Mouse (Mus musculus) left cerebral cortex, postnatal 14 days (tissue): Measurements from ENCODE around the gene Cga. TPM values are rescaled to one million over a fixed set of nuclear protein-coding genes. Genes with fewer than 3 reads are reported as not detected.

Experiments
- DNase-seq, 2 experiments: peaks; one replicate each; pipeline ENCODE4 v3.0.0; 2021 to 2022; ENCODE audit warnings: low spot score in 2 of 2, mixed read lengths in 1 of 2
- intact Hi-C: fragments of 180-260 bp; cut with DNase I; formaldehyde crosslinking; loops from one replicate; pipeline ENCODE4 v1.15.1; 2025
- long read RNA-seq, 2 experiments: library from polyadenylated mRNA; stranded (forward); transcript quantifications; one replicate each; pipeline ENCODE4 v2.0.0; 2021
- total RNA-seq, 2 experiments: library from RNA; stranded (reverse); gene quantifications; 2 replicates each; pipeline ENCODE4 v1.2.3; 2021

The Cga gene
- not detected for total RNA-seq
- long read RNA-seq, experiment 1 = 0 reads
- long read RNA-seq, experiment 2 = 0 reads

DNA sequence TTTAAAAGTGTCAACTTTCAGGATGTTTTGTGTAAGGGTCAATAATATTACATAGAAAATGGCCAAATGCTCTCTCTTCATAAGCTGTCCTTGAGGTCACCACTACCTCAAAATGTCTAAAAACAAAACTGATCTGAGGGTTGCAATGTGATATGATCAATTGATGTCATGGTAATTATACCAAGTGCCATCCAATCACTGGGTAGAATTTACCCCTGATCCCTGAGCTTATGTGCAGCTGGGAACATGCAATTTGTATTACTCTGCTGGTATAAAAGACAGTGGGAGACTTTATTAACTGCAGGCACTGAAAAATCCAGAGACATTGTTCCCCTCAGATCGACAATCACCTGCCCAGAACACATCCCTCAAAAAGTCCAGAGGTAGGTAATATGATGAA, at the start of gene Cga:
TSS of gene Cga (plus strand) at position 301 of the 400 bp plus-strand sequence.
- intact Hi-C loops = no loop called here
- no peak for DNase-seq

DNA sequence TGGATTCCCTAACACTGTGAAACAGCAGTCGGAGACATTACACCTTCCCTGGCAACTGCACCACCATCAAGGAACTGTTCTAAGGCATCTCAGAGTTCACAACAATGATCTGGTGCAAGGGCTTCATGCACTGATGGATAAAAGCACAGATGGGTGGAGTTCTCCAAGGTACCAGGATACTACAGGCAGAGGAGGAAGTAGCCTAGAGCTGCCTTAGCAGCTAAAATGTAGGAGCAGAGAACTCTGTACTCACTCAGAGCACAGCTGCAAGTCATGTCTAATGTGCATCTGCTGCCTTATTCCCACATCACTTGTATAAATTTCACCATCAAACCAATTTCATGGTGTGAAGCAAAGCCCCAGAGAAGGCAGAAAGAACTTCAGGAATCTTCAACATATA, 49.7 kb upstream of the Cga start:
- intact Hi-C loops = no loop called here
- no peak for DNase-seq

DNA sequence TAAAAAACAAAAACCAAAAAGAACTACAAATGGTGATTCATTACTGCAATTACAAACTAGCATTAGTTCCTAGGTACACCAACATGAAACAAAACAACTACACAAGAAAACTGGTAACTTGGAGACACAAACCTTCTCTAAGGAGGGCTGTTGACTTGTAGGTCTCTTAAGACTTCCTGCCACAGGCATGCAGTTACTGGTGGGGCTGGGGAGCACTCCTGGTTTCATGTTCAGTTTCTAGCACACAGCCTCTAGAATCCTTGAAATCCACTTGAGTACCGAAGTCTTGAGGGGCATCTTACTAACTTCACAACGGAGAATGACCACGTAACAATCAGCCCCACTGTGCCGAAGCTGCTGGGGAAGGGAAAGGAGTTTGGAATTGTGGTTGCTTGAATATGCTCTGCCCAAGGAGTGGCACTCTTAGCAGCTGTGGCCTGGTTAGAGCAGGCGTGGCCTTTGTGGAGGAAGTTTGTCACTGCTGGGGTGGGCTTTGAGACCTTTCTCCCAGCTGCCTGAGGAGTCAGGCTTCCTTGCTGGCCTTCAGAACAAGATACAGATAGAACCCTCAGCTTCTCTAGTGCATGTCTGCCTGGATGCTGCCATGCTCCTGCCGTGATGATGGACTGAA, 45.8 kb upstream of the Cga start:
- intact Hi-C loops = no loop called here
- no peak for DNase-seq

DNA sequence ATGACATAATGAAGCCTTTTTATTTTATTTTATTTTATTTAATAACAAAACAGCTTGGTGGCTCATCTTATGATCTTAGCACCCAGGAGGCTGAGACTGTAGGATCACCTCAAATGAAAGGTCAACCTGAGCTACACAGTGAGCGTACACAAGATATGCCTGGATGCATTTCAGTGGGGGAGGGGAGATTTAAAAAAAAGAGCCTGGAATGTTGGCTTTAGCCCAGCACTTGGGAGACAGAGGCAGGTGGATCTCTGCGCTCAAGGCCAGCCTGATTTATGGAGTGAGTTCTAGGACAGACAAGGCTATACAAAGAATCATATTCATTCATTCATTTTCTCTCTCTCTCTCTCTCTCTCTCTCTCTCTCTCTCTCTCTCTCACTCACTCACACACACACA, 43.4 kb upstream of the Cga start:
- no peak for DNase-seq
- intact Hi-C loops = no loop called here

DNA sequence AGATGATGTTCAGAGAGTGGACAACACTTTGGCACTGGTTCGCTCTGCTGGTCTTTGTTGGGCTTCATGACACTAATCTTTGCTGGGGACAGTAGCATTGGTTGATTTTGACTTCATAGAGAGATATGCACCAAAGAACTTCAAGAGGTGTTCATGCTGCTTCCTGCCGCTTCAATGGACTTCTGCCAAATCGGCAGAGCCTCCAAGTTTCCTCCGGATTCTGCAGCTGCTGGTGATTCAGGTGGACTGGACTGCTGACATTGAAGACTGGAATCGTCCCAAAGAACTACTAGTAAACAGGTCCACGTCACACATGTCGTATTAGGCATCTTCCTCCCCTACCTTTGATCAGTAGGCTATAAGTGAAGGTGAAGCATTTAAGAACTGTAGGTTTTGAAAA, 41.5 kb upstream of the Cga start:
- no peak for DNase-seq
- intact Hi-C loops = no loop called here

DNA sequence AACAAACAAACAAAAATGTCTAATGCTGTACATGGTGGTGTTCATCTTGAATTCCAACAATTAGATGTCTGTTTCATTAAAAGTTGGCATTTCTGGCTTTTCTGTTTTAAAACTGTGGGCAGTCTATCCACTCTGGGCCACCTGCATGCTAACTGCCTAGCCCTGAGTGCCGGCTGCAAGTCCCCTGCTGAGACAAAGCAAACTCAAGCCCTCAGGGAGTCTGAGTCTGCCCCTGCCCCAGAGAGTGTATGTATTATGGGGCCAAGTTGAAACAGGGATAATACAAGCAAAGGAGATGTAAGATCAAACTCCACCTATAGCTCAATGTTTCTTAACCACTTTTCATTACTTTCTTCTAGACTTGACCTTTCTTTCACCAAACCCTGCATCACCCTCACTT, 37.6 kb upstream of the Cga start:
- no peak for DNase-seq

DNA sequence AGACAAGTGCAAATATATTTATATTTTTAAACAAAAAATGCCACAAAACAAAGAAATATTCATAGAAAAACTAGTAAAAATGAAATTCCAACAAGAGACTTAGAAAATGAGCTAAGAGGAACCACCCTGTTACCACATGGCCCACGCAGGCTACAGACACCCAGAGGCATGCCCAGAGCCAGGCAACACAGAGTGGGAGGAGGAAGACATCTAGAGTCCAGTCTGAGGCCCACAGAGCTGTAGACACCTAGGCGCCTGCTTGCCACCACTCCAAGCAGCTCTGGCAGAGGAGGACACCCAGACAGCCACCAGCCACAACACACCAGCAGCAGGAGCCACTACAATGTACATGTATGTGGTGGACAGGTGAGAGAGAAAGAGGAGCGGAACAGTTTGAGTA, 34.7 kb upstream of the Cga start:
- DNase-seq = no peak
- intact Hi-C loops = no loop called here

More for the DNA sequence above, 37.6 kb upstream of the Cga start:
- intact Hi-C loops = no loop called here

DNA sequence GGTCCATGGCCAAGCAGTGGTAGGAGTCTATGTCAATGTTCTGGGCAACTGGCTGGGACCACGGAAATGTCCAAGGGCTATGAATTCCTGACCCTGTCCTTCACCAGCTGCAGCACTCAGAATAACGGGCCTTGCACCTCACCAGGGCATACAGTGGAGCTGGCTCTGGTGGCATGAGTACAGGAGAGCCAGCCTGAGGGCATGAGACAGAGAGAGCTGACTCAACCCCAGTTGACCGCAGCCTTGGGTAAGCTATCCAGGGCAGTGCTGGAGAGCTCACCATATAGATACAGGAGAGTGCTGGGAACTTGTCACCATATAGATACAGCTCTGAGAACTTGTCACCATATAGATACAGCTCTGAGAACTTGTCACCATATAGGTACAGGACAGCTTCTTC, 34.2 kb upstream of the Cga start:
- no peak for DNase-seq
- intact Hi-C loops = no loop called here

DNA sequence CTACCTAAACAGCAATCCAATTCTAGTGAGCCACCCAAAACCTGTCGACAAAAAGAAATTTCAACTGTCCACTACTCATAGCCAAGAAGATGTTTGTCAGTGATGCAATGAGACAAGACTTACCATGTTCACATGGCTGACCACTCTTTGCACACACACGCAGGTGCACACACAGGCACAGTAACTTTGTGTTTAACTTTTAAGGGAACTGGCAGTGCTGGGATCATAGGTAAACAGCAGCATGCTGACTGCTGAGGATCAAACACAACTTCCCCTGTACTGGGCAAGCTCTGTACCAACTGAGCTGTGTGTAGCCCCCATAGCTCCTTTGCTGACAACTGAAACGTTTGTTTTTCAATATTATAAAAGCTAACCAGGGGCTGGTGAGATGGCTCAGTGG, 32.1 kb upstream of the Cga start:
- DNase-seq = no peak
- intact Hi-C loops = no loop called here

DNA sequence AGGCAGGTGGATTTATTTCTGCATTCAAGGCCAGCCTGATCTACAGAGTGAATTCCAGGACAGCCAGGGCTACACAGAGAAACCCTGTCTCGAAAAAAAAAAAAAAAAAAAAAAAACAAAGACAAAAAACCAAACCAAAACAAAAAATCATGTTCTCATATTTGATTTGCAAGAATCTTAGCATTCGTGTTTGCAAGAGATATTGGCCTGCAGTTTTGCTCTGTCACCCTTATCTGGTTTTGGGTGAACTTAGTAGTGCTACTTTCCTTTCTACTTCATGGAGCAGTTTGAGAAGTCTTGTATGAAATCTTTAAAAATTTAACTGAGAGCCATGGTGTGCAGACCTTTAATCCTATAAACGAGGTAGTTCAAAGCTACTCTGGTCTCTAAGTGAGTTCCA, 23.8 kb upstream of the Cga start:
- no peak for DNase-seq
- intact Hi-C loops = no loop called here

DNA sequence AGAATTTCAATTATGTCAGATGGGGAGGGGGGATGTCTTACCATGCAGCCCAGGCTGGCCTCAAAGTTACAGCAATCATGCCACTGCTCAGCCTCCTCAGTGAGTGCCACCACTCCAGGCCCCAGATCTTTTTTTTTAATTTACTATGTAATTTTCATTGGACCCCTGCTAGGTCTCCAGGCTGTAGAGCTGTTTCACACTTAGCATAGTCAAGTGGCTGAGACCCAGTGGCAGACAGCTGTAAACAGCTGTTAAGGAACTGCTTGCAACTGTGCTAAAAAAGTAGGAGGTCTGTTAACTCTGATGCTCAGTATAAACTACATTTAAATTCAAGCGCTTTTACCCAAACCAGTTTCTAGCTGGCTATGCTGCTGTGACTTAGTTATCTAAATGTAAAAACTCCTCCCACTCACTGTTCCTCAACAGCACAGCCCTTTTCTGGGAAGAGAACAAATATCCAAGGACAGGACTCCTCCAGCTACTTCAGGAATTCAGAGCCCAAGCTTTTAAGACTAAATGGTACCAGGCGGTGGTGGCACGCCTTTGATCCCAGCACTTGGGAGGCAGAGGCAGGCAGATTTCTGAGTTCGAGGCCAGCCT, 20.6 kb upstream of the Cga start:
- DNase-seq = no peak

DNA sequence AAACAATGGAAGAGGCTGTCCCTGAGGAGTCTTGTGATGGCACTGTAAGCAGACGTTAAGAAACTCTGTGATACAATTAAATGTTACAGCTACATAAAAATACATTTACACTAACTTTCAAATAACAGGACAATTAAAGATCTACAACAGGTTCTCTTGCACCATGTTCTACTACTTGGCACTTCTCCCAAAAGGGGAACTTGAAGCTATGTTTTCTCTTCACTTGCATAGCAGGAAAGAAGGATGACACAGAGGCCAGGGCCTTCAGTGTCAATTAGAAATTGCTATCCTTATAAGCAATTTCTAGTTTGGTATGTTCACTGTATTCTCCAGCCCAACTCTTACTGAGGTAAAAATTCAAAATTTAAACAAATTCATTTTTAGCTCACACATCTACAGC, 19.3 kb upstream of the Cga start:
- intact Hi-C loops = no loop called here
- DNase-seq = no peak

More for the DNA sequence above, 20.6 kb upstream of the Cga start:
- intact Hi-C loops = no loop called here

DNA sequence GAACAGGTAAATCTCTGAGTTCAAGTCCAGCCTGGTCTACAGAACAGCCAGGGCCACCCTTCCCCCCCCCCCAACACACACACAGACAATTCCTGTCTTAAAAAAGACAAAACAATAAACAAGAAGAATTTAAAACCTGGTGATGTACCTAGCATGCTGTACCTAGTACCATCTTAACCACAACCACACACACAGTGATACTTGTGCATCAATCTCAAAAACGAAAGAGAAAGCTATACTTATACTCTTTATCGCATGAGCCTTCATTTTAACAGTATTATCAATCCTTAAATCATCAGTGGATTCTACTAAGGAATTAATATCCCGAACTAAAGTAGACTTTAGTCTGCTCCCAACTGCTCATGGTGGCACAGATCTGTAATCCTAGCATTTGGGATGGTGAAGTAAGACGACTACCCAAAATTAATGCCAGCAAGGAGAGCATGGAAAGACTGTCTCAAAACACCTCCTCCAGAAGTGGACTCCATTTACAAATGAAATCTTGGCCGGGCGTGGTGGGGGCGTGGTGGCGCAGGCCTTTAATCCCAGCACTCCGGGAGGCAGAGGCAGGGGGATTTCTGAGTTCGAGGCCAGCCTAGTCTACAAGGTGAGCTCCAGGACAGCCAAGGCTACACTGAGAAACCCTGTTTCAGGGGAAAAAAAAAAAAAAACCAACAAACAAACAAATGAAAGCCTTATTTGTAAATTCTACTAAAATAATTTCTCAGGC, 12.5 kb upstream of the Cga start:
- intact Hi-C loops = no loop called here
- no peak for DNase-seq

DNA sequence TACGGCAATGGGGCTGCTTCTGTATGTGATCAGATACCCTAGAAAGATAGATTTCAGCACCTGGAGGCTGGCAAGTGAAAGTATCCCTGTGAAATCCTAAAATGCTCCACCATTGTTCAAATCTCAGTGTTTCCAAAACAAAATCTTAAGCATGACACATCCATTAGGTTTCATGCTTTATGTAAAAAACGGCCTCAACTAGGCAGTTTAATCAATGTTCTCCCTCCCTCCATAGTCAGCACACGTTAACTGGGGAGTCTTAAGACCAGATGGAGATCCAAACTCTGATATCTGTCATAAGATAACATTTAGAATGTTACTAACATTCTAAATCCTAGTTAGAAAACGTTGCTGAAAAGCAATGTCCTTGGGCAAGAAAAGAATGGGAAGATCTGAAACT, 11.7 kb upstream of the Cga start:
- DNase-seq = no peak
- intact Hi-C loops = loop anchor here (2.0 kb wide), 1 partner anchor 195 kb away; the partner anchor contains the start of gene Slc35a1

DNA sequence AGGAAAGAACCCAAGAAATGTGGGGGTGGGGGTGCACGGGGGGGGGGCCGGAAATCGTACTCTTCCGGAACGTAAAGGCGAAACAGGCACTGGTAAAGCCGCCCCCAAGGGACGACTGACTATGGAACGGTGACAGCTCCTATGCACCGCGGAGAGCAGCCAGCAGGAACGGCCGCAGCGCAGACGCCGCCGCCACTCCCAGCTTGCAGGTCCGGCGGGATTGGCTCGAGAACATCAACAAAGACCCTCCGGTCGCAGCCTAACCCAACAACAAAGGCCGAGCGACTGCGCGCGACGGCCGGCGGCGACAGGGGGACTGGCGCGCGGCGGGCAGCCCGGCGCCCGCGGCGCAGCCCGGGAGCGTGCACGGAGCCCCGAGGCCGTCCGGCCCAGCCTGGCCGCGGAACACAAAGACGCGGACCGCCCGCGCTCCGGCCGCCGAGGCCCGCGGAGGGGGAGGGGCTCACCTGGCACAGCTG, 11.2 kb upstream of the Cga start:
- DNase-seq = peak; percentile 56
- intact Hi-C loops = loop anchor here (2.0 kb wide), 1 partner anchor 196 kb away; the partner anchor contains the start of gene Slc35a1

DNA sequence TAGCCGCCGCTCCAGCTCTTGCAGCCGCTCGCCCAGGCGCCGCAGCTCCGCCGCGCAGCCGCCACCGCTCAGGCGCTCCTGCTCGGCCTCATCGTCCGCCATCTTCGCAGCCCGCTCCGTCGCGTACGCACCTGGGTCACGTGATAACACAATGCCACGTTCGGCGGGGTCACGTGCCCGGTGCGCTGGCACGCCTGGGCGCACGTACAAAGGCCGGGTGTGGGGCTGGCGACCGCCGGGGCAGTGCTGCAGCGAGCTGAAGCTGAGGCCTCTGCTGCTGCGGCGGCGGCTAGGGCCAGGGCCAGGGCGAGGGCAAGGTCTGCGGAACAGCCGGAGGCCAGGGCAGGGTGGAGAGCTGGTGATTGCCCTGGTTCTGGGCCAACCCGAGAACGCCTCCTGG, 10.8 kb upstream of the Cga start, which contains the start of gene Zfp292:
TSS of gene Zfp292 (minus strand) at position 143 of the 400 bp plus-strand sequence.
- intact Hi-C loops = loop anchor here (2.0 kb wide), 1 partner anchor 196 kb away; the partner anchor contains the start of gene Slc35a1
- peak; percentile 96 for DNase-seq

DNA sequence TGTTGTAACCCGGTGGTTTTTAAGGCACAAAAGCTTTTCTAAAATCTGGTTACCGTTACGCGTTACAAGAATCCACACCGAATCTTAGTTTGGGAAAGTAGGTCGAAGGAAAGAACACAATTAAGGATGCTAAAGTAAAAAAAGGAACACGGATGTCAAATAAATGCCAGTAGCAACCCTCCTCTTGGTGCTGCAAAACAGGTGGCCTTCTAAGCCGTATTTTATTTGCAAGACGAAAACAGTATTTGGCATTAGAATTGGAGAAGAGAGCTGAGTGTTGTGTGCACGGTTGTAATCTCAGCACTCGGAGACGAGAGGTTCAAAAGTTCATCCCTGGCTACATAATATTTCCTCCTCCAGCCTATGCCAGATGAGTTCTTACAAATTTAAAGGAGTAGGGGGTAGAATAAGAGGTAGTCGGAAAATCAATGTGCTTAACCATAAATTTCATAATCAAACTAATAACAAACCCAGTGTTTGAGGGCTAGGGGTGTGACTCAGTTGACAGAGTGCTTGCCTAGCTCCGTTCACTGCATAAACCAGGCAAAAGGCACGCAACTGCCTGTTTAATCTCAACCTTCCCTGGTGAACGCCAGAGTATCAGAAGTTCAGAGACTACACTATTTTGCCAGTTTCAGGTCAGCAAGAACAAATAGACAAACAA, 10.1 kb upstream of the Cga start:
- intact Hi-C loops = loop anchor here (2.0 kb wide), 1 partner anchor 197 kb away; the partner anchor contains the start of gene Slc35a1
- peak in 1 of 2 experiments; percentile 9 for DNase-seq

DNA sequence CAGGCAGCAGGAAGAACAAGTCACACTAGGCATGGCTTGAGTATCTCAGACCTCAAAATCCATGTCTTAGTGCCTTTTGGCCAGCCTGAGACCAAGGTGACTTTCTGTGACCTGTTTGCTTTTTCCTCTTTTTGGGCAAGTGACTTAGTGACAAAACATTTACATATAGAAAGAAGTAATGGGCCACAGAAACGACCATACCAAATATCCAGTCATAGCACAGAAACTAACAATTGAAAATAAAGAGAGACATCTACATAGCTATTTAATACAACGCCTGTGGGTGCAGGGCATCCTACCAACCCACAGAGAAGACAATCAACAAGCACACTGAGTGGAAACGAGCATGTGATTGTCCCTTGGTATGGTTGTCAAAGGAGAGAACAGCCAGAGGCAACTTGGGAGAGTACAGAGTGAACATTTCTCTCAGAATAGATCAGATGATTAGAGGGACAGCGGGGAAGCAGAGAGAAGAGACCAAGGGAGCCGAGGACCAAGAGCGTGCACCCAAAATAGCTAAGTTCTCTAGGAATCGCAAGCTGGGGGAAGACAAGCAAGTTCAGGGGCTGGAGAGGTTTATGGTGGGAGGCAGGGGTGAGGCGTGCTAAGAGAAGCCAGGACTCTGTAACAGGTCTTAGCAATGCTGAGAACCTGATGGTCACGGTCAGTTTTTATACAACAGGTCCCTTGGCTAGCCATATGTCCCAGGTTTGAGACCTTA, 7.8 kb upstream of the Cga start:
- intact Hi-C loops = no loop called here
- no peak for DNase-seq

DNA sequence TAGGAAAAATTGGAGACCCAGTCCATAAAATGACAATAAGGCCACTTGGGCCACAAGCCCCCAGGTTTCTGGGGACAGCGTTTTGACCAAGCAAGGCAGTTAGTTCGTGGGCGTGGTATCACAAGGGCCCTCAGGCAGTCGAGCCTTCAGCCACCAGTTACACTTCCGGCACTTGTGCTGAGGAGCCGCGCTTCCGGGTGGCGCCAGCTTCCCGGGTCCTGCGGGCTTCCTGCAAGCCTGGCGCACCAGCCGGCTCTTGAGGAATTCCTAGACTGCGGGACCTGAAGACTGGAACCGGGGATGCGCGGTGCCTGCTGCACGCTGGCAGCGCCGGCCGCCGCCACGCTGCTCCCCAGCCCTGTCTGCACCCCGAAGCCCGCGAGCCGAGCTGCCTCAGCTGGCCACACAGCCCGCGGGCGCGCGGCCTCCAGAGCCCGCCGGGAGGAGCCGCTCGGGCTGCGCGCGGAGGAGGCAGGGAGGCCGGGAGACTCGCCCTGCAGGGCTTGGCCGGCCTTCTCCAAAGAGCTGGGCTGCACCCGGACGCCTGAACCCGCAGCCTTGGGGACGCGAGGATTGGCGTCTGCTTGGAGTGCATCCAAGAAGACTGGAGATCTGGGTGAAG, 7.0 kb upstream of the Cga start:
- peak; percentile 71 to 79 for DNase-seq
- intact Hi-C loops = no loop called here
